Mouse (Mus musculus): ENCODE results near the gene Fli1. TPM values are rescaled to one million over a fixed set of nuclear protein-coding genes. Genes with fewer than 3 reads are reported as not detected.

The Fli1 gene
- polyA plus RNA-seq, 1 experiment from 2014 or later, result 27.3 TPM

- Histone ChIP-seq H3K4me2 (replicated peaks; ENCODE audit: low read depth, low read length) (no peak overlapping the region), H3K27me3 (ENCODE audit: control insufficient read depth, insufficient read depth, low read length) (no peaks in the 10 kb centered on the region), H3K4me1 (ENCODE audit: control insufficient read depth, insufficient read depth, low read length) (no peaks in the 10 kb centered on the region), H3K4me3 (ENCODE audit: low read length) (no peak overlapping the region), H3K9me3 (ENCODE audit: control insufficient read depth, low read length) (no peaks in the 10 kb centered on the region), H3K9ac (ENCODE audit: low read depth, low read length) (no peak overlapping the region), H3K27ac (ENCODE audit: low read depth, low read length) (no peak overlapping the region), H3K36me3 (ENCODE audit: control insufficient read depth, insufficient read depth, low read length) (no peaks in the 10 kb centered on the region)
- no peak for ATAC-seq (ENCODE audit: low FRiP score, low TSS enrichment)
- WGBS, result 62% methylated on average over 4 of the region's 4 CpGs
These were observed 31.0 kb upstream of the Fli1 start for GRCm38 (mm10) chr9:32573638-32574037.

GRCm38 (mm10) chr9:32571676-32572075 is 29.0 kb upstream of the Fli1 start:
- no peak overlapping the region for H3K27ac ChIP-seq (ENCODE audit: low read depth, low read length)
- no peaks in the 10 kb centered on the region for H3K9me3 ChIP-seq (ENCODE audit: control insufficient read depth, low read length)
- H3K27me3 ChIP-seq (ENCODE audit: control insufficient read depth, insufficient read depth, low read length), result no peaks in the 10 kb centered on the region
- H3K4me3 ChIP-seq (ENCODE audit: low read length), result no peak overlapping the region
- H3K4me1 ChIP-seq (ENCODE audit: control insufficient read depth, insufficient read depth, low read length), result no peaks in the 10 kb centered on the region
- H3K9ac ChIP-seq (ENCODE audit: low read depth, low read length), result no peak overlapping the region
- H3K36me3 ChIP-seq (ENCODE audit: control insufficient read depth, insufficient read depth, low read length), result no peaks in the 10 kb centered on the region
- ATAC-seq (ENCODE audit: low FRiP score, low TSS enrichment), result no peak
- H3K4me2 ChIP-seq (replicated peaks; ENCODE audit: low read depth, low read length), result no peak overlapping the region
- 56% methylated on average over 4 of the region's 4 CpGs for WGBS

- no peak for ATAC-seq (ENCODE audit: low FRiP score, low TSS enrichment)
- Histone ChIP-seq H3K4me3 (ENCODE audit: low read length) (no peak overlapping the region), H3K27ac (ENCODE audit: low read depth, low read length) (no peak overlapping the region), H3K9ac (ENCODE audit: low read depth, low read length) (no peak overlapping the region), H3K4me2 (replicated peaks; ENCODE audit: low read depth, low read length) (no peak overlapping the region), H3K4me1 (ENCODE audit: control insufficient read depth, insufficient read depth, low read length) (peaks cover 6% of the 10 kb centered on the region; the same call in 1 of the 2 replicates), H3K27me3 (ENCODE audit: control insufficient read depth, insufficient read depth, low read length) (no peaks in the 10 kb centered on the region), H3K36me3 (ENCODE audit: control insufficient read depth, insufficient read depth, low read length) (no peaks in the 10 kb centered on the region), H3K9me3 (ENCODE audit: control insufficient read depth, low read length) (no peaks in the 10 kb centered on the region)
- 85% methylated on average over 5 of the region's 5 CpGs for WGBS
These were observed 27.9 kb upstream of the Fli1 start for GRCm38 (mm10) chr9:32570547-32570946.

GRCm38 (mm10) chr9:32569261-32569660 is 26.6 kb upstream of the Fli1 start:
- Histone ChIP-seq H3K4me1 (ENCODE audit: control insufficient read depth, insufficient read depth, low read length) (peaks cover 18% of the 10 kb centered on the region), H3K4me3 (ENCODE audit: low read length) (no peak overlapping the region), H3K27ac (ENCODE audit: low read depth, low read length) (no peak overlapping the region), H3K9me3 (ENCODE audit: control insufficient read depth, low read length) (no peaks in the 10 kb centered on the region), H3K4me2 (replicated peaks; ENCODE audit: low read depth, low read length) (no peak overlapping the region), H3K9ac (ENCODE audit: low read depth, low read length) (no peak overlapping the region), H3K27me3 (ENCODE audit: control insufficient read depth, insufficient read depth, low read length) (no peaks in the 10 kb centered on the region), H3K36me3 (ENCODE audit: control insufficient read depth, insufficient read depth, low read length) (no peaks in the 10 kb centered on the region)
- 81% methylated on average over 4 of the region's 4 CpGs for whole genome bisulfite sequencing
- ATAC-seq (ENCODE audit: low FRiP score, low TSS enrichment), result no peak

GRCm38 (mm10) chr9:32567603-32568002 is 24.9 kb upstream of the Fli1 start:
- Histone ChIP-seq H3K4me2 (replicated peaks; ENCODE audit: low read depth, low read length) (no peak overlapping the region), H3K27ac (ENCODE audit: low read depth, low read length) (no peak overlapping the region), H3K4me3 (ENCODE audit: low read length) (no peak overlapping the region), H3K36me3 (ENCODE audit: control insufficient read depth, insufficient read depth, low read length) (no peaks in the 10 kb centered on the region), H3K4me1 (ENCODE audit: control insufficient read depth, insufficient read depth, low read length) (peaks cover 24% of the 10 kb centered on the region), H3K9ac (ENCODE audit: low read depth, low read length) (no peak overlapping the region), H3K27me3 (ENCODE audit: control insufficient read depth, insufficient read depth, low read length) (no peaks in the 10 kb centered on the region), H3K9me3 (ENCODE audit: control insufficient read depth, low read length) (no peaks in the 10 kb centered on the region)
- ATAC-seq (ENCODE audit: low FRiP score, low TSS enrichment), result no peak
- WGBS, result 31% methylated on average over 7 of the region's 7 CpGs

- H3K4me1 ChIP-seq (ENCODE audit: control insufficient read depth, insufficient read depth, low read length), result peaks cover 32% of the 10 kb centered on the region
- no peaks in the 10 kb centered on the region for H3K27me3 ChIP-seq (ENCODE audit: control insufficient read depth, insufficient read depth, low read length)
- H3K4me3 ChIP-seq (ENCODE audit: low read length), result no peak overlapping the region
- no peak overlapping the region for H3K4me2 ChIP-seq (replicated peaks; ENCODE audit: low read depth, low read length)
- no peaks in the 10 kb centered on the region for H3K36me3 ChIP-seq (ENCODE audit: control insufficient read depth, insufficient read depth, low read length)
- no peak for ATAC-seq (ENCODE audit: low FRiP score, low TSS enrichment)
- no peaks in the 10 kb centered on the region for H3K9me3 ChIP-seq (ENCODE audit: control insufficient read depth, low read length)
- H3K9ac ChIP-seq (ENCODE audit: low read depth, low read length), result no peak overlapping the region
- H3K27ac ChIP-seq (ENCODE audit: low read depth, low read length), result 0 out of 2 replicates have a peak overlapping the region, but pooled peaks have one; percentile 47
- 50% methylated on average over 3 of the region's 3 CpGs for WGBS
These were observed 22.6 kb upstream of the Fli1 start for GRCm38 (mm10) chr9:32565309-32565708.

- Histone ChIP-seq H3K4me3 (ENCODE audit: low read length) (no peak overlapping the region), H3K4me2 (replicated peaks; ENCODE audit: low read depth, low read length) (no peak overlapping the region), H3K9me3 (ENCODE audit: control insufficient read depth, low read length) (no peaks in the 10 kb centered on the region), H3K4me1 (ENCODE audit: control insufficient read depth, insufficient read depth, low read length) (peaks cover 32% of the 10 kb centered on the region), H3K9ac (ENCODE audit: low read depth, low read length) (no peak overlapping the region), H3K27me3 (ENCODE audit: control insufficient read depth, insufficient read depth, low read length) (no peaks in the 10 kb centered on the region), H3K36me3 (ENCODE audit: control insufficient read depth, insufficient read depth, low read length) (no peaks in the 10 kb centered on the region), H3K27ac (ENCODE audit: low read depth, low read length) (no peak overlapping the region)
- WGBS, result 69% methylated on average over 4 of the region's 4 CpGs
- ATAC-seq (ENCODE audit: low FRiP score, low TSS enrichment), result no peak
These were observed 20.2 kb upstream of the Fli1 start for GRCm38 (mm10) chr9:32562837-32563236.

GRCm38 (mm10) chr9:32562409-32562808 is 19.7 kb upstream of the Fli1 start:
- H3K9me3 ChIP-seq (ENCODE audit: control insufficient read depth, low read length), result no peaks in the 10 kb centered on the region
- H3K27me3 ChIP-seq (ENCODE audit: control insufficient read depth, insufficient read depth, low read length), result no peaks in the 10 kb centered on the region
- 0 out of 2 replicates have a peak, but pooled peaks have one; percentile 9 for ATAC-seq (ENCODE audit: low FRiP score, low TSS enrichment)
- peak overlapping the region; percentile 10; the same call in 1 of the 2 replicates for H3K4me2 ChIP-seq (replicated peaks; ENCODE audit: low read depth, low read length)
- no peak overlapping the region for H3K9ac ChIP-seq (ENCODE audit: low read depth, low read length)
- no peak overlapping the region for H3K4me3 ChIP-seq (ENCODE audit: low read length)
- peaks cover 32% of the 10 kb centered on the region for H3K4me1 ChIP-seq (ENCODE audit: control insufficient read depth, insufficient read depth, low read length)
- no peaks in the 10 kb centered on the region for H3K36me3 ChIP-seq (ENCODE audit: control insufficient read depth, insufficient read depth, low read length)
- WGBS, result 23% methylated on average over 9 of the region's 9 CpGs
- no peak overlapping the region for H3K27ac ChIP-seq (ENCODE audit: low read depth, low read length)

- H3K27me3 ChIP-seq (ENCODE audit: control insufficient read depth, insufficient read depth, low read length), result no peaks in the 10 kb centered on the region
- no peak overlapping the region for H3K9ac ChIP-seq (ENCODE audit: low read depth, low read length)
- H3K9me3 ChIP-seq (ENCODE audit: control insufficient read depth, low read length), result no peaks in the 10 kb centered on the region
- H3K4me3 ChIP-seq (ENCODE audit: low read length), result no peak overlapping the region
- no peak for ATAC-seq (ENCODE audit: low FRiP score, low TSS enrichment)
- no peak overlapping the region for H3K27ac ChIP-seq (ENCODE audit: low read depth, low read length)
- H3K4me2 ChIP-seq (replicated peaks; ENCODE audit: low read depth, low read length), result no peak overlapping the region
- peaks cover 31% of the 10 kb centered on the region for H3K4me1 ChIP-seq (ENCODE audit: control insufficient read depth, insufficient read depth, low read length)
- 67% methylated on average over 14 of the region's 14 CpGs for WGBS
- H3K36me3 ChIP-seq (ENCODE audit: control insufficient read depth, insufficient read depth, low read length), result no peaks in the 10 kb centered on the region
These were observed 18.7 kb upstream of the Fli1 start for GRCm38 (mm10) chr9:32561190-32561890.

All from kidney, embryonic 14.5 days (tissue).